Mouse (Mus musculus) frontal cortex, adult (tissue): Measurements from ENCODE around the gene Acer3.
"Not testable (repeated sequence)": the region's sequence is repeated elsewhere in the genome, so short reads cannot be mapped to it uniquely, and the experiment has no call there.

ENCODE experiments used
- ATAC-seq: cut with Nextera tagmentation; 2 replicates; pipeline ENCODE4 v1.9.2; 2017; ENCODE audit warnings: mild to moderate bottlenecking, moderate library complexity, mixed read lengths; ENCODE audit not compliant: low TSS enrichment

The Acer3 gene

DNA sequence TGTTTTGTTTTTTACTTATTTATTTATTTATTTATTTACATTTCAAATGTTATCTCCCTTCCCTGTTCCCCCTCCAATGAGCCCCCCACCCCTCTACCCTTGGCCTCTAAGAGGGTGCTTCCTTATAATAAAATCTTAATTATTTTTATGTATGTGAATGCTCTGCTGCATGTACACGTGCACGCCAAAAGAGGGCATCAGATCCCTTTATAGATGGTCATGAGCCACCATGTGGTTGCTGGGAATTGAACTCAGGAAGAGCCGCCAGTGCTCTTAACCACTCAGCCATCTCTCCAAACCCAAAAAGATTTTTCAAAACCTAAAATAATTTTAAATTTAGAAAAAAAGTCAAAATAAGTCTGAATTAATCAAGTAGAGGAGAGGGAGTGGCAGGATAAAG is 31.4 kb downstream of the Acer3 start:
- no peak for ATAC-seq

DNA sequence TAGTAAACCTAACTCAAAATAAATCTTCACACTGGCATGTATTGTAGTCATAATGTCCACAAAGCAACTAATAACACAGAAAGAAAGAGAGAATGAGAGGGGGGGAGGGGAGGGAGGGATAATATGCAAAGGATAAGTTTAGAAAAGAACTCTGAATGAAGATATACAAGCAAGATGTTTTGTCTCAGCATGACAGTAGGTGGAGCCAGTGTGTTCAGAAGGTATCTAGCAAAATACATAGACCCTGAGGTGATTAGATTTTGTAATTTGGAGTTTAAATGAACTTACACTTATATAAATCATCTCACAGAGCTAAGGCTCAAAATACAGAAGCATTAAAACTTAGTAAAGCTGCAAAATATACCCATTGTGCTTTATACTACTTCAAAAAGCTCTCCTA is 44.7 kb downstream of the Acer3 start:
- ATAC-seq = no peak

DNA sequence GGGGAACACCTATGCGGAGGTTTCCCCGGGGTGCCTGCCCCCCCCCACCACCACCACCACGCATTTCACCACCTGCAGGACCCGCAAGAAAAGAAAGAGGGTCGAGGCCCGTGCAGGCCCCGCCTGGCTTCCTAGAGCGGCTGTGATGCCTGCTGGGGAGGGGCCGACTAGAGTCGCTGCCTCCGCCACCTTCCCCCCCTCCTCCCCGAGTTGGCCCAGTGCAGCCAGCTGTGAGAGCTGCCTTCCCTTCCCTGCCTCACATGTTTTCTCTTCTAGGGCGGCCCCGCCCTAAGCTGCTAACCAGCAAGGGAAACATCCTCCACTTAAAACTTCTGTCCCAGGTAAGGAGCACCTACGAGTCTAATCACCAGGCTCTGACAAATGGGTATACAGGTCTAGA is 52.8 kb downstream of the Acer3 start:
- ATAC-seq = not testable (repeated sequence)

DNA sequence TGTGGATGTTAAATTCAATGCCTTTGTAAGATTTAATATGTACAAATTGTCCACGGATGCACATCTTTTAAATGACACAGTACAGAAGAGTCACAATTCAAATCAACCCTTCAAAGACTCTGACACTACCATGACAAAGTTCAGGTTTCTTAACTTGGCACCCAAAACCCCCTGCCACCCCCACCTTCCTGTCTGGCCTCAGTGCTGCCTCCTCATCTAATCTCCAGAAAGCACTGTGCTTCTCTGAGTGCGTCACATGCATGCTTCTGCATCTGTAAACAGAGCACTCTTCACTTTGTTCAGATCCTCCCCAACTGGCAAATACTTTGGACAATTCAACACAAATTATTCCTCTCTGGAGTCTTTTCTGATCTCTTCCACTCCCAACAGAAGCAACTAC is 68.5 kb downstream of the Acer3 start:
- no peak for ATAC-seq

DNA sequence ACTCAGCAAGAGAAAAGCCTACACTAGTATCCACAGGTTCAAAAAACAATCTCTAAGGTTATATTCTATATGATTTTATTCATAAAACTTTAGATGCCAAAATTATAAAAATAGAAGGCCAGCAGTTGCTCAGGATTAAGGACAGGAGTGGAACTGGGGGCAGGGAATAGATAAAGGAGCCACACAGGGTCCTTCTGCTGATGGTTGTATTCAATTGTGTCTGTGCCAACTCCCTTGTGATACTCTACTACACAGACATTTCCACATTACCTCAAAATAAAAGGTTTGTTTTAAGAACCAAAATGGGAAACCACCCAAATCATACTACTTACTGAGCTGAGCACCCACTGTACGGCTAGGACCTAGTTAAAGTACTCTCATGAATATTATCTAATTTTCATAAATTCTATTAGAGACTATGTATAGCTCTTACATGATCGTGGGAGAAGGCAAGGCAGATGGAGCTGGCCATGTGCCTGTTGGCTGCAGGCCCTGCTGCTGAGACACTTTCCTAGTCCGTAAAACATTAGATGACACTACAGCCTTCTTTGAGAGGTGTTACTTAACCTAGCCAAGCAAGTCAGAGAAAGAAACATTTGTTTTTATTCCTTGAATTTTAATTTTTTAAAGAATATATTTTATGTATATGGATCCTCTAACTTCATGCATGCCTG is 84.2 kb downstream of the Acer3 start:
- peak; percentile 41; the same call in 1 of the 2 replicates for ATAC-seq

DNA sequence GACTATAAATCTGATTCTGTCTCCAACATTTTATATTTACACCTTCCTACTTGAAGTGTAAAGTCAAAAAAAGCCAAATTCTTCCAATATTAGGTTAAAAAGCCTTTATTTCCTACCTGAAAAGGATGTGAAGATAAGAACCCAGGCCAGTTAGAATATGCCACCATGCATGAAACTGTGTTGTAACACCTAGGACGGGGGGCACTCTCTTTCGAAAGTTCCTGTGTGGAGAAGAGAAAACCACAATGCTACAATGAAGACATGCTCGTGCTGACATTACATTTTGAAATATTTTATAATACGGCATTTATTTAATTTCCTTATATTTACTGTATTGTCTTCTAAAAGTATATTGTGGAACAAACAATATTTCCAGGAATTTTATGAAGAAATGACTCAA is 97.2 kb downstream of the Acer3 start:
- ATAC-seq = no peak

DNA sequence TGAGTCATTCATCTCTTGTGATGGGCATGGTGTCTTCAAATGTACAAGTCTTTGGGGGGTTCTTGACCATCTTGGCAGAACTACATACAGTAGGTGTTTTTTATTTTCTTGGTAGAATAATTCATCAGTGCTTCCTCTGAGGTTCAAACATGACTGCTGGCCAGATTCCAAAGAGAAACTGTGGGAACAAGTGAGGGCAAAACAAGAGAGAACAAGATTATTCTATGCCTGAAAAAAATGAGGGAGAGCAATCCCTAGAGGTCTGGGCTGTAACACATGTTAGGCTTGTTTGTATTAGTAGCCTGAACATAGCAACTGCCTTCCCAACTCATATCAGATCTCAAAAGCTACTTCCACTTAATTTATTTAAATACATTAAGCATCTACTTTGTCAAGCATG is 104.3 kb downstream of the Acer3 start:
- ATAC-seq = no peak

DNA sequence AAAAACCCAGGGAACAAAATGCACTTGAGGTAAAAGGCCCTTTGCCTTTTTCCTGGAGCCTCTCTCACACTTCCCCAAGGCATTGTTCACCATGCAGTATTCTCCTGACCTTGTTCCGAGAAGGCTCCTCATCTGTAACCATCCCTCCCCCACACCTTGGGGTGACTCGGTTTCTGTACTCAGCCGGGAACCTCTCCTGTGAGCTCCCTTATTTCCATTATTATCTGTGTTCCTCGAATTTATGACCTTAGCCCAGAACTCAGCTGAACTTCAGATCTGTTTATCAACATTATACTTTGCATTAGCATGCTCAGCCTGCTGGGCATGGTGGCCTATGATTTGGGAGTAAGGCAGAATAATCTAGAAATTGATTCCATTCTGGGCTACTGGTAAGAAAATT is 118.1 kb downstream of the Acer3 start:
- ATAC-seq = no peak

DNA sequence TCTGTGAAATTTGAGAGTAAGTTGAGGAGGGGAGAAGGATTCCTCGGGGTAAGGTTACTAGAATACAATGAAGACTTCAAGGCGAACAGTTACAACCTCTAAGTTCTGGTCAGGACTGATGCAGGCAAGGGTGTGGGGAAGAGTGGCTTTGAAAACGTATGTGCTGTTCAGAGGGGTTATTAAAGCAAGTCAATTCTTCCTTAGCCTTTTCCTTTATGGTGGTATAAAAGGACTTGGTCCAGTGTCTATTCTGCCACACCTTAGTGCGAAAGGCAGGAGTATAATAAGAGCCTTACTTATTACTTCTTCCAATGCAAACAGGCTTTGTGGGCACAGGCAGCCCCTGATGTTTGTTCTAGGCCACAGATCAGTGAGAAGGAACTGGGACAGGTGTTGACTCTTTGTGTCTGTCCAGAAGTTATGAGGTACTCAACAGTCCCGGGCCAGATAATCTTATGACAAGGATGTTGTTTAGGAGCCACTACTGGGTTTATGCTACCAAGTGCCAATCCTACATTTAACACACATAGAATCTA is 119.4 kb downstream of the Acer3 start:
- no peak for ATAC-seq

DNA sequence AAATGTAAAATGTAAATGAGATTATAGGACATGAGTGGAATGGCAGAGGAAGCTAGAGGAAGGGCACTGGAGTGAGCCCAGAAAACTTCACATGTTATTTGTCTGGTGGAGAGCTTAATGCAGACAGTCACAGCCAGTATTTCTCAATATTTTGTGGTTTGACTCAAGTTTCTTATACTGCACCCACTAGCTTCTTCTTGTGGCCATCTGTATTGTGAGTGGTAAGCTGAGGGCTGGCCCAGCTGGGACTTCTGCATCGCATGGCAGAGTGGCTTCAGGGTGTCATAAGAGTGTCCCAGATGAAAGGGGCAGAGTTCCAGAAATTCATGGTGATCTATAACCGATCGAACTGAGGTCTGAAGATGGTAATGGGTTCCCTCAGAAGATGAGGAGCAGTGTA is 120.6 kb downstream of the Acer3 start:
- ATAC-seq = no peak

DNA sequence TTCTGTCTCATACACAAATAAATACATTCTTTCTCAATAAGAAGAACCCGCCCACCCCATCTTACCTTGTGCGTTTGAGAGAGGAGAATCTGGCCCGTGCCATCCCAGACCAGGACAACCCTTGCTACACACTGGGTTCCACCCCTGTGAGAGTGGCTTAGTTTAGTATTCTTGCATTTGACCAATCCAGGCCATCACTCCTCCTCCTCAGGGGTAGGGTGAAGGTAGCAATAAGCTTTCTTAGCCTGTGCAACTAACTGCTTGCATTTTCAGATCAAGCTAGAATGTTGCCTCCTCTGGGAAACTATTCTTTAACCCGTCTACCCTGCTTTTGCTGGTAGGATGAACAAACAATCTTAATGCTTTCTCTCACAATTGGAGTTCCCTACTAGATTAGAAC is 121.6 kb downstream of the Acer3 start, which contains the start of gene B3gnt6:
TSS of gene B3gnt6 (minus strand) at position 101 of the 400 bp plus-strand sequence.
- no peak for ATAC-seq

DNA sequence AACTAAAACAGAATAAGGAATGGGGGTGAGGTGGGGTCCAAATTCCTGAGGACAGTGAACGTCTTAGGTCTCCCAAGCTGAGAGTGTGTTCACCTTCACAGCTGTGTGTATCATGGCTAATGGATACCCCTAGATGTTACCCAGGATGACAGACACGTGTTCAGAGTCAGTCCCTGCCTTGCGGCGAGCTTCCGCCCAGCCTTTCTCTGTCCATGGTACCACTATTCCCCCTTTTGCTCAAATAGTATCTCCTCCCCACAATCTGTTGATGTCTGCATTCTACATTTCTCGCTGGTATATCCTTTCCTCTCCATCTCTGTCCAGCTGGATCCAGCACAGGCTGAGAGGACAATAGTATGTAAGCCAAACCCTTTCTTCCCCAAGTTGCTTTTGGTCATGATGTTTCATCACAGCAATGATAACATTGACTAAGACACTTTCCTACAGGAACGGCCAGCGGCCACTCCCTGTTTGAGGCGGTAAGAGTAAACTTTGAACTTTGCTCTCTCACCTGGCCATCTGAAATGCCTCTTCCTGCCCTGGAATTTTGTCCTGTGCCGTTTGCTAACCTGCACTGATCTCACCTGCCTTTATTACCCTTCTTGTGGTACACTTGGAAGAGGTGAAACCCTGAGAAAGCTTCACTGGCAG is 125.7 kb downstream of the Acer3 start:
- ATAC-seq = no peak

DNA sequence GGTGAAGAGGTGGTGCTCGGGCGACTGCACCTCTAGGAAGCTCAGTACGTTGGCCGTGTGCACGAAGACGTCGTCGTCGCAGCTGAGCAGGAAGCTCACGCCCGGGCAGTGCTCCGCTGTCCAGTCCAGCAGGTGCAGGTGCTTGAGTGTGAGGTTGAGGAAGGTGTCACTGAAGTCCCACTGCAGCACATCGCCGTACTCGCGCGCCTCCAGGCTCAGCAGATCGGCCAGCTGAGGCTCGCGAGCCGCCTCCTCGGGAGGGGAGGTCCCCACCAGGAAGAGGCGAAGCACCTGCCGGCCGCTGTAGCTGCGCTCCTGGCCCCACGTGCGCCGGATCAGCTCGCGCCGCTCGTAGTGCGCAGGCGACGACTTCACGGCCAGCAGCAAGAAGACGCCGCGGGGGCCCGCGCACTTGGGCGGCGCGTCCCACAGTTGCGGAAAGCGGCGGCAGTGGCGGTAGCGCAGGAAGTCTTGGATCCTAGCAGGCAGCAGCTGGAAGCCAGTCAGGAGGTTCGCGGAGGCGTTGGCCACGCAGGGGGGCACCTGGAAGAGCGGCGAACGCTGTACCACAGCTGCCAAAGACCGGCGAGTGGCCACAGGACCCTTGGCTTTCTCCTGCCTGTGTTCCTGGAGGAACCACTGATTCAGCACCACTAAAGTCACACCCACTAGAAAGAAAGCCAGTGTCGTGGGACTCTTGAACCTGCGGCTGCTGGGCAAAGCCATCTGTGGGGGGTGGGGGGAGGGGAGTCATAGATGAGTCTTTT is 126.8 kb downstream of the Acer3 start:
- ATAC-seq = peak; percentile 54

DNA sequence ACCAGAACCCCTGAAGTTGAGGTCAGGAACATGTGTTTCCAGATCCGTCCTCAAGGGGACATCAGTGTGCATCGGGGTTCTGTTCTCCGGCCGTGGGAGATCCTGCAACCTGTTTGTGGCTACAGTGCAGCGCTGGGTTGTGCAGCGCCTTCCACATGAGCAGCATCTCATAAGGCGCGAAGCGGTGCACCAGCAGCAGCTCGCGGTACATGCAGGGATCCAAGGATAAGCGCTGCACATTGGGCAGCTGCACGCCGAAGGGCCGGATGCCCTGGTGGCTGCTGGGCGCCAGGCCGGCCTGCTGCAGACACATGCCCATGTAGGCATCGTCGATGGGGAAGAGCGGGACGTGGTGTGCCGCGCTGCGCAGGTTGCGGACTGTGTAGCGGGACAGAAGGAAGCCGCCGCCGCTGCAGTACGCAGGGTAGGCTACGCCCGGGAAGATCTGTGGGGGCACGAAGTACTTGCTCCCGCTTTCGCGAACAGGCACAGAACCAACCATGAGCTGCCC is 127.4 kb downstream of the Acer3 start:
- ATAC-seq = peak; percentile 65

DNA sequence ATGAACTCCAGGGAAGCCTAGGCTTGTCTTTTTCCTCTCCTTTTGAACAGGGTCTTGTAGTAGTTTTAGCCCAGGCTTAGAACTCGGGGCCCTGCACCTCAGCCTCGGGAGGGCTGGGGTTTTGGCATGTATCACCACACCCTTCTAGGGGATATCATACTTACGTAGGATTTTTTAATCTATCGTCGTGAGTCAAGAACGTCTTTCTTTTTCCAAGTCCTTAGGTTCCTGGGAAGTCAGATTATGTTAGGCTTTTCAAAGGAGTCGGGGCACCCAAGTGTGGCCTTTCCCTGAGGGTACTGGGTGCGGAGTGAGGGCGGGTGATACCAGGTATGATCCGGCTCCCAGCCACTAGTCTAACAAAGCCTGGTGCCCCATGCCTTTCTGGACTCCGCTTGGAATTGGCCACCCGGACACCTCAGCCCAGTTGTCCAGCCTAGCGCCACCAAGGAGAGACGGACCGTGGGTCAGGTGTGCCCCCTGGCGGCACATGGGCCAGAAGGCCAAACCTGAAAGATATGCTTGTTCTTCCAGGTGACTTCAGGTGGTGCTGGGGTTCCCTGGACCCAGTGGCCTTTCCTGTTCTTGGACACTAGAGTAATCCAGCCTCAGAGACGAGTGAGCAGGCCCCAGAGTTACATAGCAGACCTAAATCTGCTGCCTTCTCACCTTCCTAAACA is 129.3 kb downstream of the Acer3 start:
- ATAC-seq = no peak

DNA sequence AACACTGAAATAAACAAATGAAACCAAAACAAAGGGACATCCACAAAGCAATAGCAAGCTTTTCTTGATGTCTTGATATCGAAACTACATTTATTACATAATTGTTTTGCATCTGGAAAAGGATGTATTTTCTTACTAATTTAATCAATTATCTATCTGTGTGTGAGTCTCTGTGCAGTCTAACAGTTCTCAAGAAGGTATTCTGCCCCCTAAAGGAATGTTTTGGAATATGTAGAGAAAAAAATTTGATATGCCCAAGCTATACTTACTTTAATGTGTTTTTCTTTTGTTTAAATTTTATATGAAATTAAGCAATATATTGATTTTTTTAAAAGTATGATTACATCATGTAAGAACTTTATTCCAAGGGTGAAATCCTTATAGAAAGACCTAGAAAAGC is 130.4 kb downstream of the Acer3 start:
- ATAC-seq = no peak

DNA sequence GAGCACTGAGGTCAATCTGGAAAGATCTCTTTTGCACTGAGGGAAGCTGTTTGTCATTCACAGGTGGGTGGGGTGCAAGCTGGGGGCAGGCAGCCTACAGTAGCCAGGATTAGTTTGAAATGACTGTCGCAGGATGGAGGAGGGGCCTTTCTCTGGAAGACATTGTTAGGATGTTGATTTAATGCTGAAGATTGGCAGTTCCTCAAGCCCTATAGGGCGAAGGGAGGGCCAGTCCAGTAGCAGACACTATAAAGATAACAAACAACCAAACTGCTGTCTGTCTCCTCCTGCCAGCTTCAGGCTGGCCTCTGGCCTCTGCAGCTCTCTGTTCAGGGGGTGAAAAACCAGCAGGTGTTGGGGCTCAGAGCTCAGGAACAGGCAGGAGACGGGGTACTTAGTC is 131.3 kb downstream of the Acer3 start:
- ATAC-seq = no peak

DNA sequence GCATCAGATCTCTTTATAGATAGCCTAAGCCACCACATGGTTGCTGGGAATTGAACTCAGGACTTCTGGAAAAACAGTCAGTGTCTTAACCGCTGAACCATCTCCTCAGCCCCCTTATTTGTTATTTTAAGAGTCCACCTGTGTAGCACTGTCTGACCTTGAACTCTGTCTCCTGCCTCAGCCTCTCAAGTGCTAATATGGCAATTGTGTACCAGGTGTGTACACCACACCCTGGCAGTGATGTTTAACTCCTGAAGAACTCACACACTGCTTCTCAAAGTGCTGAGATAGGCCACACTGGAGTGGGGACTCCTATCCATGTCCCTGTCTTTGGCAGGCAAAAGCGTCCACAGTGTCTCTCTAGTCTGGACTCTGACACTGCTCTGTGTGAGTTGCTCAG is 132.3 kb downstream of the Acer3 start:
- no peak for ATAC-seq

DNA sequence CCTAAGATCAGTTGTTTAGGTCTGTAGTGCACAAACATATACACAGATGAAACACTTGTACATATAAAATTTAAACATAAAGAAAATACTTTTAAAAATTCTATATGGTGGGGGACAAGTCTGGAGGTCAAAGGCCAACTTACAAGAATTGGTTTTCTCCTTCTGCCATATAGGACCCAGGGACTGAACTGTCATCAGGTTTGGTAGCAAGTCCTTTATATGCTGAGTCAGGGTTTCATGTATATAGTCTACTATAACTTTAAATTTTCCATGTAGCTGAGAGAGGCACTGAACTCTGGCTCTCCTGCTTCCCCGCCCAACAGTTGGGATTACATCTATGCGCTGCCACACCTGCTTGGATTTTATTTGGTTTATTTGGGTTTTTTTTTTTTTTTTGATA is 132.8 kb downstream of the Acer3 start:
- ATAC-seq = no peak

DNA sequence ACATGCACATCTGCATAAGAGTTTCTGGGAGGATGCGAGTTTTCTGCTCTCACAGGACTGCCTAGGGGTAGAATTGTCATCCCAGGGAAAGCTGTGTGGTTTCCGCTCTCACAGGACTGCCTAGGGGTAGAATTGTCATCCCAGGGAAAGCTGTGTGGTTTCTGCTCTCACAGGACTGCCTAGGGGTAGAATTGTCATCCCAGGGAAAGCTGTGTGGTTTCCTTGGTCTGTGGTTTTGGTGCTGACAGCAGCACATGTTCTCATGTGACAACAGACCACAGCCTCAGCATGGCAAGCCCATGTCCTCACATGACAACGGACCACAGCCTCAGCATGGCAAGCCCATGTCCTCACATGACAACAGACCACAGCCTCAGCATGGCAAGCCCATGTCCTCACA is 133.7 kb downstream of the Acer3 start:
- not testable (repeated sequence) for ATAC-seq

DNA sequence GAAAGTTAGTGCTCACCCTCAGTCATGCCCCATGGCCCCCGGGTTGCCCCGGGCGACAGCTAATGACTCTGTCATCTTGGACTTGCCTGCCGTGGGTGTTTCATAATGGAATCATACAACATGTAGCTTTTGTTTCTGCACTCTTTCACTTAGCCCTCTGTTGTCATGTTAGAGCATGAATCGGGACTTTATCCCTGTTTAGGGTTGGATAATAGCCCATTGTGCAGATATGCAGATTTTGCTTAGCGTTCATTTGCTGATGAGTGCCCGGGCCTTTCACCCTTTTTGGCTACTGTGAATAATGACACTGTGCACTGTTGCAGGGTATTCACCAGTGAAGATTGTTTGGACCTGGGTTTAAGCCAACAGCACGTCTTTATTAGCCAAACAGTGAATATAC is 134.4 kb downstream of the Acer3 start:
- no peak for ATAC-seq

DNA sequence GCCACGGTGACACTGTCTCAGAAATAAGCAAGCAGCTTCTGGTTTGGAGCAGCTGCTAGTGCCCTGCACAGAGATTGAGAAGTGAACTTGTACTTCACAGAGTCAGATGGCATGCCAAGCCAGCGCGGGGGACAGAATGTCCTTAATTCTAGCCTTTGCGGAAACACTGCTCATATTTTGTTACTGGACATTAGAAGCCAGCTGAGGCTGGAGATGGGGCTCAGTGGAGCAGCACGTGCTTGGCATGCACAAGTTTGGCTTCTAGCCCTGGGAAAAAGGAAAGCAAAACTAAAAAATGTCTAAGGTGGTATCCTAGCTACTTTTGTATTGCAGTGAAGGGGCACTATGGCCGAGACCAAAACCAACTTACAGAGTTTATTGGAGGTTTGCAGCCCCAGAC is 135.7 kb downstream of the Acer3 start:
- peak; percentile 6; the same call in 1 of the 2 replicates for ATAC-seq
